Mouse (Mus musculus) kidney, embryonic 15.5 days (tissue): ENCODE results near the gene D7Ertd443e. TPM values are rescaled to one million over a fixed set of nuclear protein-coding genes. Genes with fewer than 3 reads are reported as not detected.
A peak's percentile ranks its signal among the peaks of the same experiment; 100 is the strongest.

Experiments used
- ATAC-seq: fragments of 200-750 bp; cut with Nextera tagmentation; replicated peaks from 2 replicates; pipeline ENCODE4 v1.8.0; 2017; ENCODE audit warnings: moderate TSS enrichment; ENCODE audit not compliant: low FRiP score
- H3K27ac ChIP-seq: fragments of 300-500 bp; sonication (generic); 2 replicates; pipeline ENCODE4 v1.5.1; 2015; ENCODE audit warnings: mild to moderate bottlenecking, inconsistent platforms
- H3K27me3 ChIP-seq: fragments of 300-500 bp; sonication (generic); 2 replicates; pipeline ENCODE4 v1.6.1; 2015; ENCODE audit warnings: inconsistent platforms
- H3K36me3 ChIP-seq: fragments of 300-500 bp; sonication (generic); 2 replicates; pipeline ENCODE4 v1.6.1; 2015; ENCODE audit warnings: inconsistent platforms
- H3K4me1 ChIP-seq: fragments of 300-500 bp; sonication (generic); 2 replicates; pipeline ENCODE4 v1.6.1; 2015; ENCODE audit warnings: inconsistent platforms
- H3K4me2 ChIP-seq: fragments of 300-500 bp; sonication (generic); 2 replicates; pipeline ENCODE4 v1.6.1; 2015; ENCODE audit warnings: moderate library complexity, mild to moderate bottlenecking, inconsistent platforms
- H3K4me3 ChIP-seq: fragments of 300-500 bp; sonication (generic); replicated peaks from 2 replicates; pipeline ENCODE4 v1.5.1; 2015; ENCODE audit warnings: mild to moderate bottlenecking, inconsistent platforms
- H3K9ac ChIP-seq: fragments of 300-500 bp; sonication (generic); 2 replicates; pipeline ENCODE4 v1.6.1; 2015; ENCODE audit warnings: mild to moderate bottlenecking, inconsistent platforms
- H3K9me3 ChIP-seq: fragments of 300-500 bp; sonication (generic); replicated peaks from 2 replicates; pipeline ENCODE4 v1.6.1; 2016; ENCODE audit warnings: inconsistent platforms
- WGBS: fragments of 180-500 bp; shearing (Covaris S2); methylation state at CpG from one replicate; pipeline ENCODE4 v1.1.7; 2015; ENCODE audit warnings: mixed read lengths; 5-methylcytosine and 5-hydroxymethylcytosine counted together
- polyA plus RNA-seq: library from polyadenylated mRNA; unstranded; fragments of >200 nt; fragmentation: Nextera tagmentation; extraction: Ambion mirVana; gene quantifications from 2 replicates; pipeline ENCODE4 v1.2.1, GENCODE M21; 2015

Gene D7Ertd443e
- polyA plus RNA-seq, 1 experiment from 2014 or later = 0.08 TPM

DNA sequence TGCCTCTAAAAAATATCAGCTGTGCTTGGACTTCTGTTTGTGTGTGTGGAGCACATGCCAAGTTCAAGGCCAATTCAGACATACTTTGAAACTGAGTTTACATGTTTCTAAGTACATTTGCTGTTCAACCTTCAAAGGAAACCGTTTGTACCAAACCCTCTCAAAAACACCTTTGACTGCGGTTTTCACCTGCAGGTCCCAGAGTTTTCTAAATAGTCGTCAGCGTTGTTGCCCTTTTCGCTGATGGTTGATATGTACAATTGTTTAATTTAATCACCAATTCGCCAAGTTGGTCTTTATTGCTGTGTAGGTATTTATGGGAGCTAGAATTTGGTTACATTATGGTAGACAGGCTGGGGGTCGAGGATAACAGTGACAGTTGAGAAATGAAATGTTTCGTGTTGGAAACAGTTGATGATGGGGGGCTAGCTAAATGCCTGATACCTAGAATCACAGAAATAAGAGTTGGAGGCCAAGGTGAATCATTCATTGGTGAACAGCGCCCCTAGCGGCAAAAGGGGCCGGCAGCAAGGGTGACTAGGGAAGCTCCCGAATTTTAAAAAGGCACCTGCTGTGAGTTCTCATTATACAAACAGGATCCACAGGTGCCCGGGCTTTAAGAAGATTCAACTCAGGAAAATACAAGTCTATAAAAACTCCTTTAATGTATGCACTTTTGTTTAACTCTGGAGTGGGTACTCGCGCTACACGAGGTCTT lies 161.9 kb downstream of the D7Ertd443e start:
- Histone ChIP-seq H3K27ac (no peak overlapping the region), H3K36me3 (no peaks in the 10 kb centered on the region), H3K27me3 (peaks cover 15% of the 10 kb centered on the region), H3K9me3 (no peaks in the 10 kb centered on the region), H3K4me3 (peak overlapping the region; percentile 62), H3K4me1 (peaks cover 37% of the 10 kb centered on the region), H3K9ac (no peak overlapping the region), H3K4me2 (peak overlapping the region; percentile 98)
- ATAC-seq = no peak
- 26% methylated on average over 16 of the region's 16 CpGs for WGBS

Other genes with a start within 250 kb of the D7Ertd443e start
- gene Adam12, start 153.5 kb downstream of the D7Ertd443e start, polyA plus RNA-seq = 4.6 and 6.8 TPM in 2 replicates